Mouse (Mus musculus): Measurements from ENCODE around the gene Mecom.

Gene Mecom

GRCm38 (mm10) chr3:30083842-30084241, 464.0 kb downstream of the Mecom start:
- no peak for DNase-seq

DNA sequence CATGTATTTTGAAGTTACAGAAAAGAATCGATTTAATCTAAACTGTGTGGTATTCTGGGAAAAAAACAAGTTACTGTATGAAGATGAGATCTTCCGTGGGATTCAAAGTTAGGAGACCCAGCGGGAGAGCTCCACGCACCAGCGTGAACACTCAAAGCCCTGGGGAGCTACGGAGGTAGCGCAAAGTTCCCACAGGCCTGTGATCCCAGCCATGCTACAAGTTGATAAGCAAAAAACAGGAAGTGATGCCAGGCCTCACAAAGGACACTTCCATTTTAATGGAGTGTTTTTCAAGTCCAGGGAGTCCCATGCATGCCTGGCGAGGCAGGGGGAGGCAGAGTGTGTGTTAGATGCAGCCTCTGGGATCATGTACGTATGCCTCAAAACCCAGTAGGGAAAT, 464.5 kb downstream of the Mecom start:
- no peak for DNase-seq

DNA sequence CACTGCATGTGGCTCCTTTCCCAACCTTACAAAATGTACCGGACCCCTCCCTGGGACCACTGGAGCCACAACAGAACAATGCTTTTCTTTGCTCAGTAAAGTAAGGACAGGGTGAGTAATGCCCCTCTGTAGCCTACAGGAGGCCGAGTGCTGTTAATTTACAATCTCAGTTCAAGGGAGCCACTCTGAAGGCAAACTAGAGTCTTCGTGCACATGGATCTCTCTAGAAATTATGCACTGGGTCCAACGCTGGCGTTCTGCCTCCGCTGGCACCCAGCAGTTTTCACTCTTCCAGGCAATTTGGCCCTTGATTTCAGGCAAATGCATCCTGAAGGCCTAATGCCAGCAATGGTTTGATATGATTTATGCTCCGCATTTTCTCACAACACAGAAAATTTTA, 467.0 kb downstream of the Mecom start:
- peak; percentile 87 for DNase-seq

GRCm38 (mm10) chr3:30076522-30076921, 471.3 kb downstream of the Mecom start:
- DNase-seq = peak; percentile 88

- DNase-seq = no peak
Observed at GRCm38 (mm10) chr3:30071271-30071670, 476.5 kb downstream of the Mecom start.

DNA sequence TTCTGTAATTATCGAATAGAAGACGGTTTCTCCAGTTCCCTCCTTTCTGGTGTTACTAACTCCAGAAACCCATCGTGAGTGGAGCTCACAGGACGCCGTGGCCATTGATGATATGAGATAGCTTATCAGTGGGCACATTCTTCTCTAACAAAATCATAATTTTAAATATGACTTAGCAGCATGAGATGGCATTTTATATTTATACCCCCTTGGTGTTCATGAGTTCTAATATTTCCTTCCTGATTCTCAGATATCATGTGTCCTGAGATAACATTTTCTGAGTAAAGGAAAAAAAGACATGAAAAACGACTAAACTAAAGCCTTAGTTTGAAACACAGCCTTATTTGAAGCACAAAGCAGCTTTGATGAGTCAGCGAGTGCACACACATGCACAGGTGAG, 481.3 kb downstream of the Mecom start:
- no peak for DNase-seq

DNA sequence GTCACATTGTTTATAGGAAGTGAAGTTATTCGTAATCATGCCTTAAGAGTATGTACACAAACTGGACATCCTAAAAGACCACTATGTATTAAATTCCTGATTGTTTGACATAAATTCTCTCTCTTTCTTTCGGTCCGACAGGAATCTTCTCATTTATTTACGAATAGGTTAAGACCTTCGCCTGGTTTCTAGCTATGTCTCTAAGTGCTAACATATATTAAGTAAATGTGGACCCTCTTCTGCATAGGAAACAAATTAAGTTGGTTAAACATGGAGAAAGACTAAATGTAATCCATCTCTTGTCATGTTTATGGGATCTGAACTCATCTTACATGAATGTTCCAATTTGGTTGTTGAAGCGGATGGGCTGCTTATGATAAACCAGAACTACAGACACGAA, 487.8 kb downstream of the Mecom start:
- DNase-seq = no peak

- no peak for DNase-seq
Observed at GRCm38 (mm10) chr3:30059615-30060014, 488.2 kb downstream of the Mecom start.

DNA sequence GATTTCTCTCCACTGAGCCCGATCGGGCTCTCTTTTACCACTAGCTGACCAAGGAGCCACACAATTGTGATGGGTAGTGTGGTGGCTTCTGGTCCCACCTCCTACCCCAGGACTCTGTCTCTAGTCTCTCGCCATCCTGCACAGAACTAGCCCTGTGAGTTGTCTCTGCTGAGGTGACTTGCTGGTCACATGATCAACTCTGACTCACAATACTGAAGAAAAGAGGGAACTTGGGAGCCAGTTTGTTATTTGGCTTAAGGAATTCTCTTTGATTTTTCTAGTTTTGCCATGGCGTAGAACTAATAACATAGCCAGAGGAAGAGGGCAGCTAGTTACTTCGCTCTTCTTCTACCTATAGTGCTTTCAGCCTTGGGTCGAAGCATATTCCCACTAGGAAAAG, 496.5 kb downstream of the Mecom start:
- DNase-seq = no peak

GRCm38 (mm10) chr3:30050795-30051194, 497.0 kb downstream of the Mecom start:
- no peak for DNase-seq

GRCm38 (mm10) chr3:30048792-30049191, 499.0 kb downstream of the Mecom start:
- no peak for DNase-seq

DNA sequence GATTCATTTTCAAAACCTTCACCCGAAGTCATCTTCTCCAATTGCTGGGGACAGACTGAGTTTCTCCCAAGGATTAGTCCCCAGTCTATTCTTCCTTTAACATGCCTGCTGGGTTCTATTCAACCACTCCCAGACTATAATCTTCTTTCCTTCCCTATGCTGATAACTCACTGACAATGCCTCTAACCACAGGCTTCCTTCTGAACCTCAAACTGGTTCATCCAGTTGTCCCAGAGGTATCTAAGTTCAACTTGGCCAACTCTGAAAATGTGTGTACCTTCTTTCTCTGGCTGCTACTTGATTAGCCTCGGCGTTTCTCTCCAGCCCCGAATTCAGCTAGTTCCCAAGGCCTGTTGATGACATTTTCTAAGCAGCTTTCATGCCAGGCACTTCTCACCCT, 499.7 kb downstream of the Mecom start:
- DNase-seq = no peak

GRCm38 (mm10) chr3:30043525-30043924, 504.3 kb downstream of the Mecom start:
- no peak for DNase-seq

DNA sequence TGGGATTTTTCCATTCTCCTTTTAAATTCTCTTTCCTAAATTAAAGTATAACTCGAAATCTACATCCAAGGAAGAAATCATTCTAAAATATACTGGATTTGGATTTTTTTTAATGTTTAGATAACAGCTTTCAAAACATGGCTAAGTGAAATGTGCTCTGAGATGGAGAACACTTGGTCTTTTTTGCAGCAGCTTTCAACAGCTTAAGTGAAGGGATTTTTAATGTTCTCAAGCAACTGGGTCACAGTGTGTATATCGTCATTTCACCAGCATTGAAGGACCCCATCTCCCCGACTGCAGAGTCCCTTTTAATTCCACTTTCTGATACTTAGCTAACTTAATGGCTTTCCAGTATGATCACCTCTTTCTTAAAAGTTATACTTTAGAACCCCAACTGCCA, 509.3 kb downstream of the Mecom start:
- DNase-seq = no peak

DNA sequence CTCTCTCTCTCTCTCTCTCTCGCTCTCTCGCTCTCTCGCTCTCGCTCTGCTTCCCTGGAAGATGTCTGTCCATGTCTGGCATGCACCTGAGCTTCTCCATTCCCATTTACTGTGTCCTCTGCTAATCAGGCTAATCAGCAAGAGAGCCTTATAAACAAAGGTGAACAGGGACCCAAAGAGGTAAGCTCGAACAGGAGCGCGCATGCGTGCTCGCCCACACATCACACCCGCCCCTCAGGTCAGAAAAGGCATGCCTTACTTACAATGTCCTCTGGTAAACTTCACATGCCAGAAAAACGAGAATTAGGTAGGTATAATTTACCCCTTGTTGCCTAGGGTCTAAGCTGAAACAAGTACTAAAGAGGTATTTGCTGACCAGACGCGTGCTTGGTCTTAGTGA, 527.8 kb downstream of the Mecom start:
- peak; percentile 65 for DNase-seq

DNA sequence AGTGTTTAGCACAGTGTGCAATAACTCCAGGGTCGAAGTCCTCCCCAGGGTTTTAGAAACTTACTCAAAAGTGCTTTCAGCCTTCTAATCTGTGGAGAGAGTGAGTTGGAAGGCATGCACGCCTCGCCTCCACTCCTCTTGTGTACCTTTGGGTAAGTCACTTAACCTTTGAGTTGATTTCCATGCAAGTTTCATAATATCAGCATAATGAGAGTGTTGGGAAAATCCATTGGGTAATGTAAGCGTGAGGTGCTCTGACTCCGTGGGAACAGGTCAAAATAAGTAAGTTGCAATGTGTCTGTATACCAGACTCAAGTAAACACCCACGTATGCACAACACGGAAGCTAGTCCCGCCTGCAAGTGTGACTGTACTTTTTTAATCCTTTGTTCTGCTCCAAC, 528.4 kb downstream of the Mecom start:
- peak; percentile 50 for DNase-seq

GRCm38 (mm10) chr3:30018202-30018601, 529.6 kb downstream of the Mecom start:
- peak; percentile 85 for DNase-seq

- no peak for DNase-seq
Observed at GRCm38 (mm10) chr3:30016766-30017165, 531.0 kb downstream of the Mecom start.

GRCm38 (mm10) chr3:30014962-30015660, 532.7 kb downstream of the Mecom start:
- peak; percentile 98 for DNase-seq

DNA sequence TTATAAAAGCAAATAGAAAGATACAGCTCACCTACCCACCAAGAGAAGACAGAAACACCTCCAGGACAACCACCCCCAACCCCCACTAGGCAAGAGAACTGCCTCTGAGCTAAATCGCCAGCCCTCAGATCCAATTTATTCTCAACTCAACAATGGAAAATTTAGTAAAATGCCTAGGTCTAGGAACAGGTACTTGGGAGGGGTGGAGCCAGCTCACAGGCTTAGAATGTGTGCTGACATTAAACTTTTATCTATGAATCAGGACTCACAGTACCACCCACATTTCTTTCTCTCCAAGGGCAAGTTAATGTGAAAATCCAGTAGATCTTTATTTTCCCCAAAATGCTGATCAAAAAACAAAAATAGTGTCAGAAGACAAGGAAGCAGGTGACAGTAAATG, 533.5 kb downstream of the Mecom start:
- DNase-seq = peak; percentile 76

- peak; percentile 88 for DNase-seq
Observed at GRCm38 (mm10) chr3:30013416-30013815, 534.4 kb downstream of the Mecom start.

DNA sequence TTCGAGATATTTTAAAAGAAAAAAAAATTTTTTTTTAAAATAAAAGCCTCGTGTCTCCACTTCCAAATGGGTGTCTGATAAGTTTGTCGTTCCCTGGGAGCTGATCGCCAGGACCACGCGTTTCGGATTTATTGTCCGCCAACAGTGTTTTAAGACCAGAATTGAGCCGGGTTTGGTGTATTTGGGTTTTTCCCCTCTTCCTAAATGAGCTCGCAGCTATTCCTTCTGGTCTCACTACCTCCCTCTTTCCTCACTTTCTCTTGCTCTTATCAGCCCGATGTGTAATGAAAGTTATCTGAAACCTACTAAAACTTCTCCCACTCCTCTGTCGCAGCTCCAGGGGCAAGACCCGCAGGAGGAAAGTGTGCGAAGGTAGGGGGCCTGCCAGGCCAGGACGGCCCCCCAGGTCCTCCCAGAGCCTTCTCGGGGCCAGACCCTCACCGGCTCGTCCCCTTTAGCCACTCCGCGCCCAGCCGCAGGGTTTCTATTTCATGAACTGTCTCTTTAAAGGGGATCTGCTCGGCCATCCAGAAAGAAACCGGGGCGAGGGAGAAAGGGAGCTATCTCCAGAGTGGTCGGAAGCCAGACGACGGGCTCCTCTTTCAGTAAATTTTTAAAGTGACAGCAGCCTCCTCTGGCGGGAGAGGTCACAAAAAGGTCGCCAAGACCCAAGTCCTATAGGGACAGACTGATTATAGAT, 535.0 kb downstream of the Mecom start:
- peak; percentile 99 for DNase-seq

GRCm38 (mm10) chr3:30012150-30012549, 535.7 kb downstream of the Mecom start:
- DNase-seq = peak; percentile 98

DNA sequence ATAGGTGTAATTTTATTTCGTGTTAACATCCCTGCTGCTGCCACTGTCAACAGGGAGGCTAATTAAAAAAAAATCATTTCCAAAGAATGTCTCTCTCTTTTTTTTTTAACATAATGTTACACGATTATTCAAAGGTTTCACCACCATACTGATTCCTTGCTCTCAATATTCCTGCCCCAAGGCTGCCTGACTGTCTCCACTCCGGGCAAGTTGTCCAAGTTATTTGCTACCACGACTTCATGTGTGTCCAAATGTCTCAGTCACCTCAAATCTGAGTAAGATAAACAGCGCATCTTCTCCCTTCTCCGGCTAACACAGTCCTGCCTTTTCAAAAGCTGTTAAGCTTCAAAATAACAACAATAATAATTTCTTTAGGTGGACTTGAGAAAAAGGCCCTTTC, 536.1 kb downstream of the Mecom start:
- DNase-seq = no peak

- no peak for DNase-seq
Observed at GRCm38 (mm10) chr3:30010889-30011288, 536.9 kb downstream of the Mecom start.
